Mouse (Mus musculus): Measurements from ENCODE around the gene Tmod1. TPM values are rescaled to one million over a fixed set of nuclear protein-coding genes. Genes with fewer than 3 reads are reported as not detected.

The Tmod1 gene
- total and polyA plus RNA-seq, 2 experiments from 2014 or later: 163 to 224 TPM

DNA sequence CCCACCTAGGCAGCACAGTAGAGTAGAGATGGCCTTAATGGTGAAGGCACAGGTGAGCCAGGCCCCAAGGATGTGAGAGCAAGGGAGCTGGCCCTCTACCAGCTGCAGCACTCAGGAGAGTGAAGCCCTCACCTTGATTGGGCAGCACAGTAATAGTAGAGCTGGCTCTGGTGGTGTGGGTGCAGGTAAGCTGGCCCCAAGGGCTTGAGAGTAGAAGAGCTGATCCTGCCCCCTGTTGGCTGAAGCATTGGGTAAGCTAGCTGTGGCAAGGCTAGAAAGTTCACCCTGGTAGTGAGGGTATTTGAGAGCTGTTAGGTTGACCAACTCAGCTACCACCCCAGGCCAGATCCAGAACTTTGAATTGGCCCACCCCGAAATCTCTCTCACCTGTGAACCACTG lies 23.1 kb upstream of the Tmod1 start:
- Histone ChIP-seq H3K4me1 (ENCODE audit: control insufficient read depth, insufficient read depth) (no peaks in the 10 kb centered on the region), H3K4me2 (ENCODE audit: low read depth, low read length) (no peak overlapping the region), H3K4me3 (ENCODE audit: low read depth, low read length) (no peak overlapping the region), H3K27ac (ENCODE audit: low read depth) (no peak overlapping the region), H3K27me3 (ENCODE audit: control insufficient read depth, insufficient read depth, low read length) (no peaks in the 10 kb centered on the region), H3K36me3 (replicated peaks; ENCODE audit: control insufficient read depth, insufficient read depth, low read length) (peaks cover 63% of the 10 kb centered on the region), H3K9ac (replicated peaks; ENCODE audit: low read depth, low read length) (no peak overlapping the region), H3K9me3 (replicated peaks; ENCODE audit: control insufficient read depth, low read length) (no peaks in the 10 kb centered on the region)
- ATAC-seq (ENCODE audit: insufficient read depth, low read depth): no peak
- WGBS: 80% methylated on average over 1 of the region's 1 CpGs
- TF ChIP-seq EP300 (IDR thresholded peaks at IDR 0.05; ENCODE audit: low read depth): no peak
- TF ChIP-seq CTCF (IDR thresholded peaks at IDR 0.05; ENCODE audit: low read depth): no peak
- DNase-seq (ENCODE audit: low spot score): no peak

GRCm38 (mm10) chr4:46023021-46023481 lies 15.7 kb upstream of the Tmod1 start:
- no peak for ATAC-seq (ENCODE audit: insufficient read depth, low read depth)
- Histone ChIP-seq H3K36me3 (replicated peaks; ENCODE audit: control insufficient read depth, insufficient read depth, low read length) (peaks cover 24% of the 10 kb centered on the region), H3K9me3 (replicated peaks; ENCODE audit: control insufficient read depth, low read length) (no peaks in the 10 kb centered on the region), H3K4me1 (ENCODE audit: control insufficient read depth, insufficient read depth) (no peaks in the 10 kb centered on the region), H3K4me3 (ENCODE audit: low read depth, low read length) (no peak overlapping the region), H3K27me3 (ENCODE audit: control insufficient read depth, insufficient read depth, low read length) (no peaks in the 10 kb centered on the region), H3K9ac (replicated peaks; ENCODE audit: low read depth, low read length) (no peak overlapping the region), H3K27ac (ENCODE audit: low read depth) (no peak overlapping the region), H3K4me2 (ENCODE audit: low read depth, low read length) (no peak overlapping the region)
- TF ChIP-seq EP300 (IDR thresholded peaks at IDR 0.05; ENCODE audit: low read depth) (no peak), CTCF (IDR thresholded peaks at IDR 0.05; ENCODE audit: low read depth) (no peak)
- 48% methylated on average over 3 of the region's 3 CpGs for WGBS
- DNase-seq (ENCODE audit: low spot score): no peak

- WGBS: 28% methylated on average over 7 of the region's 7 CpGs
- Histone ChIP-seq H3K4me1 (ENCODE audit: control insufficient read depth, insufficient read depth) (no peaks in the 10 kb centered on the region), H3K27ac (ENCODE audit: low read depth) (no peak overlapping the region), H3K4me3 (ENCODE audit: low read depth, low read length) (no peak overlapping the region), H3K27me3 (ENCODE audit: control insufficient read depth, insufficient read depth, low read length) (no peaks in the 10 kb centered on the region), H3K4me2 (ENCODE audit: low read depth, low read length) (no peak overlapping the region), H3K9me3 (replicated peaks; ENCODE audit: control insufficient read depth, low read length) (no peaks in the 10 kb centered on the region), H3K36me3 (replicated peaks; ENCODE audit: control insufficient read depth, insufficient read depth, low read length) (0 out of 2 replicates have a peak, but pooled peaks cover 11% of the 10 kb centered on the region), H3K9ac (replicated peaks; ENCODE audit: low read depth, low read length) (no peak overlapping the region)
- DNase-seq (ENCODE audit: low spot score) (peak; percentile 55), ATAC-seq (ENCODE audit: insufficient read depth, low read depth) (peak; percentile 63)
- TF ChIP-seq CTCF (IDR thresholded peaks at IDR 0.05; ENCODE audit: low read depth): peak; percentile 73
- no peak for TF ChIP-seq EP300 (IDR thresholded peaks at IDR 0.05; ENCODE audit: low read depth)
Measured at GRCm38 (mm10) chr4:46025893-46026292, 12.8 kb upstream of the Tmod1 start.

- H3K4me1 ChIP-seq (ENCODE audit: control insufficient read depth, insufficient read depth): peaks cover 10% of the 10 kb centered on the region
- no peak overlapping the region for H3K9ac ChIP-seq (replicated peaks; ENCODE audit: low read depth, low read length)
- no peak overlapping the region for H3K4me3 ChIP-seq (ENCODE audit: low read depth, low read length)
- H3K27ac ChIP-seq (ENCODE audit: low read depth): no peak overlapping the region
- DNase-seq (ENCODE audit: low spot score) (no peak), ATAC-seq (ENCODE audit: insufficient read depth, low read depth) (no peak)
- no peak for TF ChIP-seq EP300 (IDR thresholded peaks at IDR 0.05; ENCODE audit: low read depth)
- no peak for TF ChIP-seq CTCF (IDR thresholded peaks at IDR 0.05; ENCODE audit: low read depth)
- 0 out of 2 replicates have a peak, but pooled peaks cover 3% of the 10 kb centered on the region for H3K36me3 ChIP-seq (replicated peaks; ENCODE audit: control insufficient read depth, insufficient read depth, low read length)
- no peak overlapping the region for H3K4me2 ChIP-seq (ENCODE audit: low read depth, low read length)
- 48% methylated on average over 6 of the region's 6 CpGs for WGBS
- H3K9me3 ChIP-seq (replicated peaks; ENCODE audit: control insufficient read depth, low read length): no peaks in the 10 kb centered on the region
- no peaks in the 10 kb centered on the region for H3K27me3 ChIP-seq (ENCODE audit: control insufficient read depth, insufficient read depth, low read length)
Measured at GRCm38 (mm10) chr4:46028224-46028623, 10.5 kb upstream of the Tmod1 start.

GRCm38 (mm10) chr4:46028781-46029180 lies 10.0 kb upstream of the Tmod1 start:
- ATAC-seq (ENCODE audit: insufficient read depth, low read depth) (no peak), DNase-seq (ENCODE audit: low spot score) (no peak)
- peaks cover 15% of the 10 kb centered on the region for H3K4me1 ChIP-seq (ENCODE audit: control insufficient read depth, insufficient read depth)
- 0 out of 2 replicates have a peak, but pooled peaks cover 3% of the 10 kb centered on the region for H3K36me3 ChIP-seq (replicated peaks; ENCODE audit: control insufficient read depth, insufficient read depth, low read length)
- TF ChIP-seq CTCF (IDR thresholded peaks at IDR 0.05; ENCODE audit: low read depth): no peak
- TF ChIP-seq EP300 (IDR thresholded peaks at IDR 0.05; ENCODE audit: low read depth): no peak
- H3K27me3 ChIP-seq (ENCODE audit: control insufficient read depth, insufficient read depth, low read length): no peaks in the 10 kb centered on the region
- no peak overlapping the region for H3K9ac ChIP-seq (replicated peaks; ENCODE audit: low read depth, low read length)
- no peaks in the 10 kb centered on the region for H3K9me3 ChIP-seq (replicated peaks; ENCODE audit: control insufficient read depth, low read length)
- H3K27ac ChIP-seq (ENCODE audit: low read depth): no peak overlapping the region
- H3K4me3 ChIP-seq (ENCODE audit: low read depth, low read length): no peak overlapping the region
- WGBS: 70% methylated on average over 4 of the region's 4 CpGs
- no peak overlapping the region for H3K4me2 ChIP-seq (ENCODE audit: low read depth, low read length)

DNA sequence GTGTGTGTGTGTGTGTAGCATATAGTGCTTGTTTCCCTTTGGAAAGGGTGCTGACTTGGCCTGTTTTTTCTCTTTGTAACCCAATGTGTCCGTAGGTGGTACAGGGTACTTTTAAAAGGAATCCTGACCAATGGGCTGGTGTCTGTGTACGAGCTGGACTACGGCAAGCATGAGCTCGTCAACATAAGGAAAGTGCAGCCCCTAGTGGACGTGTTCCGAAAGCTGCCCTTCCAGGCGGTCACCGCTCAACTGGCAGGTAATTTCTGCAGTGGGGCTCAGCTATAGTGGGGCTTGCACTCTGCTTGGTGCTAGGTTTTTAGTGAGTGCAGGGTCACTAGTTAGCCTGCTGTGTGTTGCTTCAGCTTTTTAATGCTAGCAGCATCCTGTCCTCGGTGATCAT lies 9.2 kb upstream of the Tmod1 start:
- no peaks in the 10 kb centered on the region for H3K27me3 ChIP-seq (ENCODE audit: control insufficient read depth, insufficient read depth, low read length)
- TF ChIP-seq CTCF (IDR thresholded peaks at IDR 0.05; ENCODE audit: low read depth): peak; percentile 74
- no peak for TF ChIP-seq EP300 (IDR thresholded peaks at IDR 0.05; ENCODE audit: low read depth)
- no peak overlapping the region for H3K27ac ChIP-seq (ENCODE audit: low read depth)
- DNase-seq (ENCODE audit: low spot score) (peak; percentile 69), ATAC-seq (ENCODE audit: insufficient read depth, low read depth) (0 out of 2 replicates have a peak, but pooled peaks have one; percentile 25)
- H3K4me2 ChIP-seq (ENCODE audit: low read depth, low read length): no peak overlapping the region
- no peak overlapping the region for H3K9ac ChIP-seq (replicated peaks; ENCODE audit: low read depth, low read length)
- H3K4me3 ChIP-seq (ENCODE audit: low read depth, low read length): no peak overlapping the region
- 44% methylated on average over 9 of the region's 9 CpGs for WGBS
- H3K36me3 ChIP-seq (replicated peaks; ENCODE audit: control insufficient read depth, insufficient read depth, low read length): 0 out of 2 replicates have a peak, but pooled peaks cover 3% of the 10 kb centered on the region
- H3K4me1 ChIP-seq (ENCODE audit: control insufficient read depth, insufficient read depth): peaks cover 15% of the 10 kb centered on the region
- H3K9me3 ChIP-seq (replicated peaks; ENCODE audit: control insufficient read depth, low read length): no peaks in the 10 kb centered on the region

Measured in heart, postnatal 0 days (tissue).